Mouse (Mus musculus) liver, embryonic 14.5 days (tissue): Measurements from ENCODE around the gene Usp33. TPM values are rescaled to one million over a fixed set of nuclear protein-coding genes. Genes with fewer than 3 reads are reported as not detected.

Source experiments
- ATAC-seq: fragments of 200-750 bp; cut with Nextera tagmentation; 2 replicates; pipeline ENCODE4 v1.8.0; 2017; ENCODE audit warnings: moderate number of reproducible peaks, mild to moderate bottlenecking, moderate library complexity; ENCODE audit not compliant: insufficient read depth
- DNase-seq, 3 experiments: peaks; one replicate each; pipeline ENCODE4 v3.0.0-alpha.2; 2012 to 2013; ENCODE audit warnings: low read depth in 3 of 3, low spot score in 3 of 3
- H3K27ac ChIP-seq: fragments of 300-500 bp; sonication (generic); 2 replicates; pipeline ENCODE4 v1.5.1; 2014; ENCODE audit warnings: moderate library complexity, mild to moderate bottlenecking, control low read depth, inconsistent platforms
- H3K27me3 ChIP-seq: fragments of 300-500 bp; sonication (generic); 2 replicates; pipeline ENCODE4 v1.6.1; 2014; ENCODE audit warnings: mild to moderate bottlenecking, low read length, moderate library complexity; ENCODE audit not compliant: control insufficient read depth, insufficient read depth
- H3K36me3 ChIP-seq: fragments of 300-500 bp; sonication (generic); replicated peaks from 2 replicates; pipeline ENCODE4 v1.6.1; 2014; ENCODE audit warnings: low read depth; ENCODE audit not compliant: control insufficient read depth, insufficient read depth
- H3K4me1 ChIP-seq, 2 experiments: fragments of 200-500 bp in 1 of 2; fragments of 300-500 bp in 1 of 2; sonication (generic) in 1 of 2; replicated peaks; 2 replicates each; pipeline ENCODE4 v1.6.1; 2012 to 2014; ENCODE audit warnings: antibody characterized with exemption in 1 of 2, inconsistent platforms in 1 of 2, low read length in 1 of 2; ENCODE audit not compliant: control insufficient read depth in 2 of 2, insufficient read depth in 2 of 2
- H3K4me2 ChIP-seq: fragments of 300-500 bp; sonication (generic); 2 replicates; pipeline ENCODE4 v1.6.1; 2014; ENCODE audit warnings: low read depth, mild to moderate bottlenecking, control low read depth, moderate library complexity
- H3K4me3 ChIP-seq, 2 experiments: fragments of 200-500 bp in 1 of 2; fragments of 300-500 bp in 1 of 2; sonication (generic) in 1 of 2; 2 replicates each; pipeline ENCODE4 v1.5.1; 2012 to 2014; ENCODE audit warnings: low read depth in 2 of 2, low read length in 2 of 2, mild to moderate bottlenecking in 2 of 2, control low read depth in 1 of 2, inconsistent platforms in 1 of 2, moderate library complexity in 1 of 2; ENCODE audit not compliant: insufficient read depth in 1 of 2
- H3K9ac ChIP-seq: fragments of 300-500 bp; sonication (generic); replicated peaks from 2 replicates; pipeline ENCODE4 v1.6.1; 2014; ENCODE audit warnings: mild to moderate bottlenecking, control low read depth, moderate library complexity
- H3K9me3 ChIP-seq: fragments of 300-500 bp; sonication (generic); 2 replicates; pipeline ENCODE4 v1.6.1; 2016; ENCODE audit warnings: low read length, mixed read lengths; ENCODE audit not compliant: control insufficient read depth
- CTCF ChIP-seq: IDR thresholded peaks from 2 replicates; pipeline ENCODE4 v1.5.1; 2016; ENCODE audit warnings: antibody characterized with exemption, low read depth, control low read depth
- EP300 ChIP-seq: IDR thresholded peaks from 2 replicates; pipeline ENCODE4 v1.6.1; 2016; ENCODE audit warnings: antibody characterized with exemption, low read depth
- WGBS: fragments of 180-500 bp; shearing (Covaris S2); extraction: QIAGEN DNeasy Blood & Tissue Kit; methylation state at CpG from one replicate; pipeline ENCODE4 v1.1.7; 2014; ENCODE audit not compliant: insufficient replicate concordance; 5-methylcytosine and 5-hydroxymethylcytosine counted together
- polyA plus RNA-seq, 2 experiments: library from polyadenylated mRNA; depleted of rRNA in 1 of 2; stranded (reverse) in 1 of 2; unstranded in 1 of 2; fragments of >200 nt; fragmentation: Nextera tagmentation in 1 of 2; extraction: Ambion mirVana in 1 of 2; gene quantifications; 2 replicates each; pipeline versions ENCODE4 v1.2.1 to v1.2.3; 2012 to 2014

The Usp33 gene
- polyA plus RNA-seq, 2 experiments = 18.5 to 23.1 TPM

GRCm38 (mm10) chr3:152401964-152402670, 55.8 kb downstream of the Usp33 start:
- H3K4me1 ChIP-seq = peaks cover 41 to 53% of the 10 kb centered on the region in 2 experiments
- H3K27ac ChIP-seq = no peak overlapping the region
- H3K9me3 ChIP-seq = no peaks in the 10 kb centered on the region
- H3K4me3 ChIP-seq = no peak overlapping the region
- DNase-seq (no peak), ATAC-seq (no peak)
- no peaks in the 10 kb centered on the region for H3K27me3 ChIP-seq
- TF ChIP-seq CTCF (no peak), EP300 (no peak)
- no peak overlapping the region; the same call in 1 of the 2 replicates for H3K9ac ChIP-seq
- H3K4me2 ChIP-seq = no peak overlapping the region
- no peaks in the 10 kb centered on the region for H3K36me3 ChIP-seq
- 63% methylated on average over 7 of the region's 7 CpGs for WGBS

- Histone ChIP-seq H3K27ac (no peak overlapping the region), H3K27me3 (no peaks in the 10 kb centered on the region), H3K4me1 (peaks cover 38 to 51% of the 10 kb centered on the region in 2 experiments), H3K9me3 (no peaks in the 10 kb centered on the region), H3K4me2 (no peak overlapping the region), H3K4me3 (no peak overlapping the region), H3K36me3 (no peaks in the 10 kb centered on the region), H3K9ac (no peak overlapping the region)
- ATAC-seq (no peak), DNase-seq (no peak)
- TF ChIP-seq CTCF (no peak), EP300 (no peak)
- 82% methylated on average over 3 of the region's 3 CpGs for WGBS
Observed at GRCm38 (mm10) chr3:152402671-152403066, 56.4 kb downstream of the Usp33 start.

GRCm38 (mm10) chr3:152403827-152404226, 57.5 kb downstream of the Usp33 start:
- no peak for DNase-seq
- ATAC-seq = no peak
- Histone ChIP-seq H3K4me1 (peaks cover 32 to 49% of the 10 kb centered on the region in 2 experiments), H3K27ac (no peak overlapping the region), H3K4me2 (peak overlapping the region; percentile 8; the same call in 1 of the 2 replicates), H3K9me3 (no peaks in the 10 kb centered on the region), H3K4me3 (no peak overlapping the region), H3K9ac (no peak overlapping the region), H3K27me3 (no peaks in the 10 kb centered on the region), H3K36me3 (no peaks in the 10 kb centered on the region)
- WGBS = 50% methylated on average over 2 of the region's 2 CpGs
- TF ChIP-seq CTCF = no peak
- TF ChIP-seq EP300 = no peak

GRCm38 (mm10) chr3:152405420-152405819, 59.1 kb downstream of the Usp33 start:
- DNase-seq (no peak), ATAC-seq (peak; percentile 25; the same call in 1 of the 2 replicates)
- Histone ChIP-seq H3K4me2 (peak overlapping the region; percentile 15; the same call in 1 of the 2 replicates), H3K27me3 (no peaks in the 10 kb centered on the region), H3K4me3 (no peak overlapping the region), H3K27ac (no peak overlapping the region; the same call in 1 of the 2 replicates), H3K4me1 (peaks cover 32 to 44% of the 10 kb centered on the region in 2 experiments), H3K36me3 (no peaks in the 10 kb centered on the region), H3K9me3 (no peaks in the 10 kb centered on the region), H3K9ac (no peak overlapping the region)
- 49% methylated on average over 7 of the region's 7 CpGs for WGBS
- no peak for TF ChIP-seq EP300
- no peak for TF ChIP-seq CTCF

GRCm38 (mm10) chr3:152405978-152406640, 59.8 kb downstream of the Usp33 start:
- Histone ChIP-seq H3K36me3 (no peaks in the 10 kb centered on the region), H3K27ac (no peak overlapping the region), H3K9ac (no peak overlapping the region), H3K4me3 (no peak overlapping the region), H3K4me2 (peak overlapping the region; percentile 15; the same call in 1 of the 2 replicates), H3K9me3 (no peaks in the 10 kb centered on the region), H3K27me3 (no peaks in the 10 kb centered on the region), H3K4me1 (peaks cover 38 to 49% of the 10 kb centered on the region in 2 experiments)
- TF ChIP-seq EP300 (no peak), CTCF (no peak)
- 7% methylated on average over 4 of the region's 4 CpGs for WGBS
- no peak for DNase-seq
- peak; percentile 22; the same call in 1 of the 2 replicates for ATAC-seq
